Mouse (Mus musculus): ENCODE data around the gene Tmed11. TPM values are rescaled to one million over a fixed set of nuclear protein-coding genes. Genes with fewer than 3 reads are reported as not detected.
"Not testable (repeated sequence)": the region's sequence is repeated elsewhere in the genome, so short reads cannot be mapped to it uniquely, and the experiment has no call there.

The Tmed11 gene
- polyA plus RNA-seq (2014; fragmentation: Nextera tagmentation; extraction: Ambion mirVana) = not detected in 2 replicates

- H3K4me2 ChIP-seq (replicated peaks) = not testable (repeated sequence)
- 64% methylated on average over 2 of the region's 2 CpGs for WGBS
Observed at GRCm38 (mm10) chr5:108795263-108795662, at the start of gene Tmed11. Gene Tmed11, minus strand, starts transcription at chr5:108795363.

GRCm38 (mm10) chr5:108836156-108836555 lies 41.0 kb upstream of the Tmed11 start:
- Histone ChIP-seq H3K9me3 (ENCODE audit: control insufficient read depth, low read length) (no peaks in the 10 kb centered on the region), H3K4me3 (replicated peaks; ENCODE audit: low read length) (no peak overlapping the region), H3K27ac (no peak overlapping the region), H3K4me1 (replicated peaks; ENCODE audit: control insufficient read depth, insufficient read depth, low read length) (no peaks in the 10 kb centered on the region), H3K36me3 (replicated peaks; ENCODE audit: control insufficient read depth, insufficient read depth) (no peaks in the 10 kb centered on the region), H3K4me2 (replicated peaks) (no peak overlapping the region), H3K27me3 (ENCODE audit: control insufficient read depth, insufficient read depth, low read length) (no peaks in the 10 kb centered on the region), H3K9ac (no peak overlapping the region)
- 80% methylated on average over 1 of the region's 1 CpGs for WGBS
- DNase-seq (ENCODE audit: low spot score) (peak; percentile 30), ATAC-seq (ENCODE audit: low FRiP score) (no peak)

More at GRCm38 (mm10) chr5:108795263-108795662, at the start of gene Tmed11:
- ATAC-seq (ENCODE audit: low FRiP score); H3K27ac ChIP-seq; H3K9me3 ChIP-seq (ENCODE audit: control insufficient read depth, low read length); DNase-seq (ENCODE audit: low spot score); H3K4me3 ChIP-seq (replicated peaks; ENCODE audit: low read length); H3K4me1 ChIP-seq (replicated peaks; ENCODE audit: control insufficient read depth, insufficient read depth, low read length); H3K27me3 ChIP-seq (ENCODE audit: control insufficient read depth, insufficient read depth, low read length); H3K36me3 ChIP-seq (replicated peaks; ENCODE audit: control insufficient read depth, insufficient read depth); H3K9ac ChIP-seq: not testable (repeated sequence)

GRCm38 (mm10) chr5:108823276-108823675 lies 28.1 kb upstream of the Tmed11 start:
- ATAC-seq (ENCODE audit: low FRiP score) = no peak
- Histone ChIP-seq H3K4me1 (replicated peaks; ENCODE audit: control insufficient read depth, insufficient read depth, low read length) (no peaks in the 10 kb centered on the region), H3K9me3 (ENCODE audit: control insufficient read depth, low read length) (no peaks in the 10 kb centered on the region), H3K4me3 (replicated peaks; ENCODE audit: low read length) (no peak overlapping the region), H3K4me2 (replicated peaks) (no peak overlapping the region), H3K36me3 (replicated peaks; ENCODE audit: control insufficient read depth, insufficient read depth) (no peaks in the 10 kb centered on the region), H3K9ac (no peak overlapping the region), H3K27ac (no peak overlapping the region), H3K27me3 (ENCODE audit: control insufficient read depth, insufficient read depth, low read length) (no peaks in the 10 kb centered on the region)
- DNase-seq (ENCODE audit: low spot score) = no peak
- 82% methylated on average over 2 of the region's 2 CpGs for WGBS

GRCm38 (mm10) chr5:108808750-108809149 lies 13.6 kb upstream of the Tmed11 start, which contains the start of gene Vmn2r8:
Gene Vmn2r8, minus strand, starts transcription at chr5:108808850.
- DNase-seq (ENCODE audit: low spot score); H3K27ac ChIP-seq; H3K4me3 ChIP-seq (replicated peaks; ENCODE audit: low read length); ATAC-seq (ENCODE audit: low FRiP score); H3K4me1 ChIP-seq (replicated peaks; ENCODE audit: control insufficient read depth, insufficient read depth, low read length); H3K9me3 ChIP-seq (ENCODE audit: control insufficient read depth, low read length); H3K4me2 ChIP-seq (replicated peaks); H3K36me3 ChIP-seq (replicated peaks; ENCODE audit: control insufficient read depth, insufficient read depth); H3K9ac ChIP-seq; H3K27me3 ChIP-seq (ENCODE audit: control insufficient read depth, insufficient read depth, low read length): not testable (repeated sequence)
- WGBS = 81% methylated on average over 2 of the region's 2 CpGs

- no peaks in the 10 kb centered on the region for H3K27me3 ChIP-seq (ENCODE audit: control insufficient read depth, insufficient read depth, low read length)
- H3K27ac ChIP-seq = no peak overlapping the region
- DNase-seq (ENCODE audit: low spot score) = no peak
- ATAC-seq (ENCODE audit: low FRiP score) = no peak
- H3K4me1 ChIP-seq (replicated peaks; ENCODE audit: control insufficient read depth, insufficient read depth, low read length) = no peaks in the 10 kb centered on the region
- no peak overlapping the region for H3K4me2 ChIP-seq (replicated peaks)
- WGBS = 60% methylated on average over 1 of the region's 1 CpGs
- H3K9ac ChIP-seq = no peak overlapping the region
- H3K9me3 ChIP-seq (ENCODE audit: control insufficient read depth, low read length) = no peaks in the 10 kb centered on the region
- no peaks in the 10 kb centered on the region for H3K36me3 ChIP-seq (replicated peaks; ENCODE audit: control insufficient read depth, insufficient read depth)
- no peak overlapping the region for H3K4me3 ChIP-seq (replicated peaks; ENCODE audit: low read length)
Observed at GRCm38 (mm10) chr5:108803646-108804045, 8.5 kb upstream of the Tmed11 start.

GRCm38 (mm10) chr5:108790385-108790784 lies 4.8 kb downstream of the Tmed11 start:
- not testable (repeated sequence) for H3K9ac ChIP-seq; H3K4me3 ChIP-seq (replicated peaks; ENCODE audit: low read length); H3K4me2 ChIP-seq (replicated peaks); H3K27me3 ChIP-seq (ENCODE audit: control insufficient read depth, insufficient read depth, low read length); DNase-seq (ENCODE audit: low spot score); H3K27ac ChIP-seq; H3K36me3 ChIP-seq (replicated peaks; ENCODE audit: control insufficient read depth, insufficient read depth); H3K9me3 ChIP-seq (ENCODE audit: control insufficient read depth, low read length); H3K4me1 ChIP-seq (replicated peaks; ENCODE audit: control insufficient read depth, insufficient read depth, low read length); ATAC-seq (ENCODE audit: low FRiP score)
- WGBS = 44% methylated on average over 1 of the region's 1 CpGs

- no peak within 1 kb of the TSS for H3K4me3 ChIP-seq (replicated peaks; ENCODE audit: low read length)
- H3K9ac ChIP-seq = no peak within 1 kb of the TSS
- H3K36me3 ChIP-seq (replicated peaks; ENCODE audit: control insufficient read depth, insufficient read depth) = no peaks in the 10 kb centered on the region
- DNase-seq (ENCODE audit: low spot score) (no peak), ATAC-seq (ENCODE audit: low FRiP score) (no peak)
- no peak within 1 kb of the TSS for H3K27ac ChIP-seq
- 77% methylated on average over 40 of the region's 40 CpGs for WGBS
- no peaks in the 10 kb centered on the region for H3K27me3 ChIP-seq (ENCODE audit: control insufficient read depth, insufficient read depth, low read length)
- no peaks in the 10 kb centered on the region for H3K9me3 ChIP-seq (ENCODE audit: control insufficient read depth, low read length)
- no peak within 1 kb of the TSS for H3K4me2 ChIP-seq (replicated peaks)
- H3K4me1 ChIP-seq (replicated peaks; ENCODE audit: control insufficient read depth, insufficient read depth, low read length) = no peaks in the 10 kb centered on the region
Observed at GRCm38 (mm10) chr5:108774630-108775306, 20.4 kb downstream of the Tmed11 start, which contains the start of gene Rnf212. Gene Rnf212, minus strand, starts transcription at chr5:108774982.

- DNase-seq (ENCODE audit: low spot score) = no peak
- Histone ChIP-seq H3K4me3 (replicated peaks; ENCODE audit: low read length) (no peak overlapping the region), H3K4me1 (replicated peaks; ENCODE audit: control insufficient read depth, insufficient read depth, low read length) (no peaks in the 10 kb centered on the region), H3K9me3 (ENCODE audit: control insufficient read depth, low read length) (no peaks in the 10 kb centered on the region), H3K36me3 (replicated peaks; ENCODE audit: control insufficient read depth, insufficient read depth) (no peaks in the 10 kb centered on the region), H3K27ac (no peak overlapping the region), H3K27me3 (ENCODE audit: control insufficient read depth, insufficient read depth, low read length) (no peaks in the 10 kb centered on the region), H3K4me2 (replicated peaks) (no peak overlapping the region), H3K9ac (no peak overlapping the region)
- 93% methylated on average over 2 of the region's 2 CpGs for WGBS
- ATAC-seq (ENCODE audit: low FRiP score) = no peak
Observed at GRCm38 (mm10) chr5:108760002-108760401, 35.2 kb downstream of the Tmed11 start.

- H3K4me1 ChIP-seq (replicated peaks; ENCODE audit: control insufficient read depth, insufficient read depth, low read length) = no peaks in the 10 kb centered on the region
- no peaks in the 10 kb centered on the region for H3K27me3 ChIP-seq (ENCODE audit: control insufficient read depth, insufficient read depth, low read length)
- no peak for ATAC-seq (ENCODE audit: low FRiP score)
- 59% methylated on average over 3 of the region's 3 CpGs for WGBS
- no peak overlapping the region for H3K4me2 ChIP-seq (replicated peaks)
- no peak overlapping the region for H3K27ac ChIP-seq
- H3K4me3 ChIP-seq (replicated peaks; ENCODE audit: low read length) = no peak overlapping the region
- H3K9me3 ChIP-seq (ENCODE audit: control insufficient read depth, low read length) = no peaks in the 10 kb centered on the region
- no peak overlapping the region for H3K9ac ChIP-seq
- no peaks in the 10 kb centered on the region for H3K36me3 ChIP-seq (replicated peaks; ENCODE audit: control insufficient read depth, insufficient read depth)
- DNase-seq (ENCODE audit: low spot score) = no peak
Observed at GRCm38 (mm10) chr5:108758396-108758795, 36.8 kb downstream of the Tmed11 start.

Measured in hindbrain, embryonic 14.5 days (tissue).